Mouse (Mus musculus): ENCODE data around the gene Hras. TPM values are rescaled to one million over a fixed set of nuclear protein-coding genes. Genes with fewer than 3 reads are reported as not detected.

The Hras gene
- 8.7 TPM for polyA plus RNA-seq (2014; fragmentation: Illumina TruSeq; extraction: RNeasy Lipid Tissue Mini Kit (QIAGEN cat#74804); ENCODE audit: low read depth, low replicate concordance)

DNA sequence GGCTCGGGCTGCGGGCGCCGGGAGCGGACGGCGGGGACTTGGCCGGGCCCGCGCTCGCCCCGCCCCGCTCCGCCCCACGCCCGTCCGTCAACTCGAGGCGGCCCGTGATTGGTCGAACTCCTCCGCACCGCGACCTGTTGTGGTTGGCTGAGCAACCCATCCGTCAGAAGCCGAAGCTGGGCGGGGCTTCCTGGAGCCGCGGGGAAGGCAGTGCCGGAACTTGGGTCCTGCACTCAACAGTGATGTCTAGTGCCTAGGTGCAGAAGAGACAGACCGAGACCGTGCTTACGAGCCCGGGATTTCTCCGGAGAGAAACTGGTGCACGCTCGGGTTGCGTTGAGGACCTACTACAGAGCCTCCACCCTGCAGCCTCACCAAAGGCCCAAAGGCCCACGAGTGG is at the start of gene Hras, which contains the start of gene Lrrc56:
TSS of gene Hras (minus strand) at position 58 of the 400 bp plus-strand sequence.
TSS of gene Lrrc56 (plus strand) at position 210 of the 400 bp plus-strand sequence.

DNA sequence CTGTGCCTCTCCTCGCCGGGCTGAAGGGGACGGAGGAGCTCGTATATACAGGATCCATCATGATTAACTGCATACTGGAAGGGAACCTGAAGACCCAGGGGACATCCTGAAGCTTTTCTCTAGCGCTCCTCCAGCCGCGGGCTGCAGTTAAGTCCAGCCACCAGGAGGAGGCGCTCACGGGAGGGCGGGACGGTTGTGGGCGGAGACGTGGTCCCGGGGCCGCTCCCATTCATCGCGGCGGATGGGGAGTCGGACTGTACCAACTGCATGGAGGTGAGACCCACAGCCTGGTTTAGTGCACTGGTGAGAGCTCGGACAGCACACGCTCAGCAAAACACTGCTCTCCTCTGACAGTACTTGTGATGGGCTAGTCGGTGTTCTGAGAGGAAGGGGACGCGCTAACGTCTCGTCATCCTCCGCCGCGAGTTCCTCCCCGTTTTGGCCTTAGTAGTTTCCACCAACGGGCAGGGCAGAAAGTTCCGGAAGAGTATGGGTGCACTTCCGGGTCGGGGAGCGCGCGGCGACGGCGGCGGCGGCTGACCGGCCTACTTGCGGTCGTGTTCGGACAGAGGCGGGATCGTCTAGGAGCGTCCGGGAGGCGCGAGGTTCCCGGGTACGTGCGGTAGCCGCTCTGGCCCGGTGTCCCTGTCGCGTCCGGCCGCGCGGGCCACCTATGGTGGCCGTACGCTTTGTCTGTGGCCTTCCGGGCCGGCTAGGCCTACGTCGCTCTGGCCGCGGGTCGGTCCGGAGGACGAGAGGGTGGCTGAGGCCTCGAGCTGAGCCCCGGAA is 34.7 kb upstream of the Hras start, which contains the start of gene Phrf1:
TSS of gene Phrf1 (plus strand) at position 506 of the 789 bp plus-strand sequence.

DNA sequence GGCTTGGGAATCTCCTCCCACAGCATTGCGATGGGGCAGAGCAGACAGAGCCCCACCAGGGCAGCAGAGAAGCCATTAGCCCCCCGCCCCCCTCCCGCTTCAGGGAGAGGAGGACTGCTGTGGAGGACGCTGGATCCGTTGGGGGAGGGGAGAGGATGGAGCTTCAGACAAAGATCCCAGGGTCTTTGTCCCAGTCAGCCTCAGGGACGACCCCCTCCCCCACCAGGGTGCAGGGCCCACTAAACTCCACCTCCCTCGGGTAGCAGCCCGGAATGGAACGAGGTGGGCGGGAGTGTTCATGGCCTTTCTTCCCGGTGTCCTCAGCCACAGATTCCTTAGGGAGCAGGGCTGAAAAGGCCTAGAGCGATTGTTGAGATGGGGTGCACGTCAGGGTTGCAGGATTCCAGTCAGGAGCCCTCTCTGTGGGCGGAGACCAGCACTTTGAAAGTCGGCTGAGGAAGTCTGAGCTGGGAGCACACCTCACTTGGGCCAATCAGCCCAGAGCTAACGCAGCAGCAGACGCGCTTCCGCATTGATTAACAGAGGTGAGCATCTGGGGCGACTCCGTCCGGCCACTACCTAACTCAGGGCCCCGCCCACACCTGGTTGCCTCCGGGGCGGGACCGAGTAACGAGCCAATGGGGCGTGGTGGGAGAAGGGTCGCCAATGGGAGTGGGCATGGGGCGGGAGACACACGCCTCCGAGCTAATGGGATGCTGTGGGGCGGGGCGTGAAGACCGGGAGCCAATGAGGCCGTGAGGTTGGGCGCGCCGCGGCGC is 21.5 kb upstream of the Hras start, which contains the start of gene Rassf7:
TSS of gene Rassf7 (plus strand) at position 760 of the 779 bp plus-strand sequence.

DNA sequence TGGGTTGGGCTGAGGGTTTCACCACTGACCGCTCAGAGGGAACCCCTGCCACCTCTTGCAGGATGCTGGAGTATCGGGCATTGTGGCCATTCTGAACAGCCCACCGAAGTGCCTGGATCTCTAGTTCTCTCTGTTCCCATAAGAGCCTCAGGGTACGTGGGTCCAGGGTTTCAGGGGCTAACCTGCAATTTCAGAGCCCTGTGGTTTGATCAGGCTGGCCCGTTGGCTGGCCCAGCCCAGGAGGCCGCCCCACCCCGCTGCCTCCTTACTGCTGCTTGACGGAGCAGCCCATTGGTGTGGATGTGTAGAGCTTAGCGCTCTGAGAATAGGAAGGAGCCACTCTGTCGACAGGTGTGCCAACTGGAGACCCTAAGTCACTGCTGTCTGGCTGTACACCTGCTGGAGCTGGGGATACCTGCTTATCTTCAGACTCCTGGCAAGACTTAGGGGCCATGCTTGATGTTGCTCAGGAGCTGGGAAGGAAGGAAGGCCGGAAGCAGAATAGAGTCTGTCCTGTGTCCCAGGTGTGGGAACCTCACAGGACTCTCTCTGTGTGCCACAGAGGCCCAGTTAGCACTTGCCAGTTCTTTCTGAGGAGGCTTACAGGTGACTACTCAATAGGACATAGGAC is 19.9 kb upstream of the Hras start, which contains the start of gene Lmntd2:
TSS of gene Lmntd2 (minus strand) at position 476 of the 631 bp plus-strand sequence.

DNA sequence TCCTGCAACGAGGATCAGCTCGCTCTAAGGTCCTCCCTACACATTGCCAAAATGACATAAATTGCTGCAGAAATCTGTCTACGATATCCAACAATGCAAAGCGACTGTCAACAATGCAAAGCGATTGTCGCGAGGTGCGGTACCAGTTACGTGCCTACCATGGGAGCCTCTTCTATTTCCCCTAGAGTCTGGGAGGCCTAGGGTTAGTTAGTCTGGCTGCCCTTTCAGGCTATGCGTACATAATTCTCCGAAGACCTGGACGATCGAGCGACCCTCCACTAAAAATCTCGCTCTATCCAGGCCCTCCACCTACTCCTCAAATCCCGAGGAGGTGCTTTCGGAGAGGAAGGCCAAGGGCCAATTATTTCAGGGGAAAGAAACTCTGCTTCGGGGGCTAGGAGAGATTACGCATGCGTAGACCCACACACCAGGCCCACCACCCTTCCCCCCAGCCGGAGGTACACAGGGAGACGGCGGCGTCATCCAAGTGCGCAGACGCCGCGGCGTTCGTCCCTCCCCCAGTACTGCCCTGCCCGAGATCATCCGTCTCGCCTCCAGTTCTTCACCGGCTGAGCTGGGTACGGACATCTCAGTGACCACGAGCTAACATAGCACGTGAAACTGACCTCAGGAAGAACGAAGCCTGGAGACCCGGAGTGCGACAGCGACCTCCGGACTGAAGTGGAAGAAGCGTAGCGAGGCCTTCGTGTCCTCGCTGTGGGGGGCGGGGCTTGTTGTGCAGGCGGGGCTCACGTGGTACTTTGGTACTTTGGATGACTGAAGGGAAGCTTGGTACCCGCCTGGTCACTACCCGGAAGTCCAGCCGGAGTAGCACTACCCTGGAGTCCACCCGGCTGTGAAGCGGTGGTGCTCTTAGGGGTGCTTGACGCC is 21.4 kb downstream of the Hras start, which contains the start of gene Rnh1:
TSS of gene Rnh1 (minus strand) at position 742 of the 891 bp plus-strand sequence.

Other genes starting within 250 kb of the Hras start
- gene Ifitm5, start 243.7 kb downstream of the Hras start, polyA plus RNA-seq (2014; fragmentation: Illumina TruSeq; extraction: RNeasy Lipid Tissue Mini Kit (QIAGEN cat#74804); ENCODE audit: low read depth, low replicate concordance), result not detected
- gene Gm45717, start 238.1 kb downstream of the Hras start, polyA plus RNA-seq (2014; fragmentation: Illumina TruSeq; extraction: RNeasy Lipid Tissue Mini Kit (QIAGEN cat#74804); ENCODE audit: low read depth, low replicate concordance), result not detected
- gene Ifitm2, start 238.0 kb downstream of the Hras start, polyA plus RNA-seq (2014; fragmentation: Illumina TruSeq; extraction: RNeasy Lipid Tissue Mini Kit (QIAGEN cat#74804); ENCODE audit: low read depth, low replicate concordance), result 160 TPM
- gene Ifitm1, start 226.8 kb downstream of the Hras start, polyA plus RNA-seq (2014; fragmentation: Illumina TruSeq; extraction: RNeasy Lipid Tissue Mini Kit (QIAGEN cat#74804); ENCODE audit: low read depth, low replicate concordance), result 1.6 TPM
- 14.5 TPM for gene Ifitm3, start 183.2 kb downstream of the Hras start, polyA plus RNA-seq (2014; fragmentation: Illumina TruSeq; extraction: RNeasy Lipid Tissue Mini Kit (QIAGEN cat#74804); ENCODE audit: low read depth, low replicate concordance)
- gene Ifitm6, start 176.1 kb downstream of the Hras start, polyA plus RNA-seq (2014; fragmentation: Illumina TruSeq; extraction: RNeasy Lipid Tissue Mini Kit (QIAGEN cat#74804); ENCODE audit: low read depth, low replicate concordance), result not detected
- not detected for gene Gm17387, start 164.9 kb downstream of the Hras start, polyA plus RNA-seq (2014; fragmentation: Illumina TruSeq; extraction: RNeasy Lipid Tissue Mini Kit (QIAGEN cat#74804); ENCODE audit: low read depth, low replicate concordance)
- not detected for gene B4galnt4, start 132.9 kb downstream of the Hras start, polyA plus RNA-seq (2014; fragmentation: Illumina TruSeq; extraction: RNeasy Lipid Tissue Mini Kit (QIAGEN cat#74804); ENCODE audit: low read depth, low replicate concordance)
- not detected for gene Pkp3, start 115.8 kb downstream of the Hras start, polyA plus RNA-seq (2014; fragmentation: Illumina TruSeq; extraction: RNeasy Lipid Tissue Mini Kit (QIAGEN cat#74804); ENCODE audit: low read depth, low replicate concordance)
- gene Sigirr, start 93.4 kb downstream of the Hras start, polyA plus RNA-seq (2014; fragmentation: Illumina TruSeq; extraction: RNeasy Lipid Tissue Mini Kit (QIAGEN cat#74804); ENCODE audit: low read depth, low replicate concordance), result not detected
- gene Ano9, start 76.2 kb downstream of the Hras start, polyA plus RNA-seq (2014; fragmentation: Illumina TruSeq; extraction: RNeasy Lipid Tissue Mini Kit (QIAGEN cat#74804); ENCODE audit: low read depth, low replicate concordance), result not detected
- gene Ptdss2, start 71.6 kb downstream of the Hras start, polyA plus RNA-seq (2014; fragmentation: Illumina TruSeq; extraction: RNeasy Lipid Tissue Mini Kit (QIAGEN cat#74804); ENCODE audit: low read depth, low replicate concordance), result 20.6 TPM
- gene Rnh1, start 21.1 kb downstream of the Hras start, polyA plus RNA-seq (2014; fragmentation: Illumina TruSeq; extraction: RNeasy Lipid Tissue Mini Kit (QIAGEN cat#74804); ENCODE audit: low read depth, low replicate concordance), result 5.4 TPM
- gene Lrrc56, start 152 bp upstream of the Hras start, polyA plus RNA-seq (2014; fragmentation: Illumina TruSeq; extraction: RNeasy Lipid Tissue Mini Kit (QIAGEN cat#74804); ENCODE audit: low read depth, low replicate concordance), result 0.58 TPM
- gene Lmntd2, start 20.1 kb upstream of the Hras start, polyA plus RNA-seq (2014; fragmentation: Illumina TruSeq; extraction: RNeasy Lipid Tissue Mini Kit (QIAGEN cat#74804); ENCODE audit: low read depth, low replicate concordance), result not detected
- 0.64 TPM for gene Rassf7, start 21.9 kb upstream of the Hras start, polyA plus RNA-seq (2014; fragmentation: Illumina TruSeq; extraction: RNeasy Lipid Tissue Mini Kit (QIAGEN cat#74804); ENCODE audit: low read depth, low replicate concordance)
- 17.6 TPM for gene Phrf1, start 34.8 kb upstream of the Hras start, polyA plus RNA-seq (2014; fragmentation: Illumina TruSeq; extraction: RNeasy Lipid Tissue Mini Kit (QIAGEN cat#74804); ENCODE audit: low read depth, low replicate concordance)
- 19.8 TPM for gene Irf7, start 72.5 kb upstream of the Hras start, polyA plus RNA-seq (2014; fragmentation: Illumina TruSeq; extraction: RNeasy Lipid Tissue Mini Kit (QIAGEN cat#74804); ENCODE audit: low read depth, low replicate concordance)
- 1.3 TPM for gene Cdhr5, start 82.8 kb upstream of the Hras start, polyA plus RNA-seq (2014; fragmentation: Illumina TruSeq; extraction: RNeasy Lipid Tissue Mini Kit (QIAGEN cat#74804); ENCODE audit: low read depth, low replicate concordance)
- not detected for gene Sct, start 85.1 kb upstream of the Hras start, polyA plus RNA-seq (2014; fragmentation: Illumina TruSeq; extraction: RNeasy Lipid Tissue Mini Kit (QIAGEN cat#74804); ENCODE audit: low read depth, low replicate concordance)
- gene Drd4, start 98.0 kb upstream of the Hras start, polyA plus RNA-seq (2014; fragmentation: Illumina TruSeq; extraction: RNeasy Lipid Tissue Mini Kit (QIAGEN cat#74804); ENCODE audit: low read depth, low replicate concordance), result not detected
- 0.93 TPM for gene Deaf1, start 133.7 kb upstream of the Hras start, polyA plus RNA-seq (2014; fragmentation: Illumina TruSeq; extraction: RNeasy Lipid Tissue Mini Kit (QIAGEN cat#74804); ENCODE audit: low read depth, low replicate concordance)
- 18.5 TPM for gene Tmem80, start 133.7 kb upstream of the Hras start, polyA plus RNA-seq (2014; fragmentation: Illumina TruSeq; extraction: RNeasy Lipid Tissue Mini Kit (QIAGEN cat#74804); ENCODE audit: low read depth, low replicate concordance)
- gene Eps8l2, start 144.9 kb upstream of the Hras start, polyA plus RNA-seq (2014; fragmentation: Illumina TruSeq; extraction: RNeasy Lipid Tissue Mini Kit (QIAGEN cat#74804); ENCODE audit: low read depth, low replicate concordance), result not detected
- 37.2 TPM for gene Taldo1, start 198.2 kb upstream of the Hras start, polyA plus RNA-seq (2014; fragmentation: Illumina TruSeq; extraction: RNeasy Lipid Tissue Mini Kit (QIAGEN cat#74804); ENCODE audit: low read depth, low replicate concordance)
- gene Gatd1, start 220.1 kb upstream of the Hras start, polyA plus RNA-seq (2014; fragmentation: Illumina TruSeq; extraction: RNeasy Lipid Tissue Mini Kit (QIAGEN cat#74804); ENCODE audit: low read depth, low replicate concordance), result 9.3 TPM
- gene Cend1, start 235.5 kb upstream of the Hras start, polyA plus RNA-seq (2014; fragmentation: Illumina TruSeq; extraction: RNeasy Lipid Tissue Mini Kit (QIAGEN cat#74804); ENCODE audit: low read depth, low replicate concordance), result 1.0 TPM
- 2.9 TPM for gene Slc25a22, start 243.9 kb upstream of the Hras start, polyA plus RNA-seq (2014; fragmentation: Illumina TruSeq; extraction: RNeasy Lipid Tissue Mini Kit (QIAGEN cat#74804); ENCODE audit: low read depth, low replicate concordance)

All from adrenal gland, adult 10 weeks (tissue).